Mouse (Mus musculus) kidney, embryonic 14.5 days (tissue): ENCODE data around the gene Fgd3. TPM values are rescaled to one million over a fixed set of nuclear protein-coding genes. Genes with fewer than 3 reads are reported as not detected.
A peak's percentile ranks its signal among the peaks of the same experiment; 100 is the strongest.

Experiments used
- ATAC-seq: fragments of 200-750 bp; cut with Nextera tagmentation; 2 replicates; pipeline ENCODE4 v1.8.0; 2017; ENCODE audit warnings: moderate number of reproducible peaks, mild to moderate bottlenecking, moderate TSS enrichment, moderate library complexity; ENCODE audit not compliant: low FRiP score, low TSS enrichment
- H3K27ac ChIP-seq: fragments of 300-500 bp; sonication (generic); 2 replicates; pipeline ENCODE4 v1.5.1; 2014; ENCODE audit warnings: low read depth, mild to moderate bottlenecking, low read length, moderate library complexity, mixed read lengths
- H3K27me3 ChIP-seq: fragments of 300-500 bp; sonication (generic); 2 replicates; pipeline ENCODE4 v1.6.1; 2014; ENCODE audit warnings: mild to moderate bottlenecking, low read length; ENCODE audit not compliant: control insufficient read depth, insufficient read depth
- H3K36me3 ChIP-seq: fragments of 300-500 bp; sonication (generic); 2 replicates; pipeline ENCODE4 v1.6.1; 2014; ENCODE audit warnings: low read length, mixed read lengths; ENCODE audit not compliant: control insufficient read depth, insufficient read depth
- H3K4me1 ChIP-seq: fragments of 300-500 bp; sonication (generic); 2 replicates; pipeline ENCODE4 v1.6.1; 2014; ENCODE audit warnings: low read length, mixed read lengths; ENCODE audit not compliant: control insufficient read depth, insufficient read depth
- H3K4me2 ChIP-seq: fragments of 300-500 bp; sonication (generic); replicated peaks from 2 replicates; pipeline ENCODE4 v1.6.1; 2014; ENCODE audit warnings: low read depth, mild to moderate bottlenecking, low read length
- H3K4me3 ChIP-seq: fragments of 300-500 bp; sonication (generic); 2 replicates; pipeline ENCODE4 v1.5.1; 2014; ENCODE audit warnings: mild to moderate bottlenecking, low read length
- H3K9ac ChIP-seq: fragments of 300-500 bp; sonication (generic); 2 replicates; pipeline ENCODE4 v1.6.1; 2014; ENCODE audit warnings: low read depth, mild to moderate bottlenecking, low read length, moderate library complexity
- H3K9me3 ChIP-seq: fragments of 300-500 bp; sonication (generic); 2 replicates; pipeline ENCODE4 v1.6.1; 2016; ENCODE audit warnings: low read length; ENCODE audit not compliant: control insufficient read depth
- WGBS: fragments of 180-500 bp; shearing (Covaris S2); extraction: QIAGEN DNeasy Blood & Tissue Kit; methylation state at CpG from one replicate; pipeline ENCODE4 v1.1.7; 2014; 5-methylcytosine and 5-hydroxymethylcytosine counted together
- polyA plus RNA-seq: library from polyadenylated mRNA; unstranded; fragments of >200 nt; fragmentation: Nextera tagmentation; extraction: Ambion mirVana; gene quantifications from 2 replicates; pipeline ENCODE4 v1.2.1, GENCODE M21; 2014

Fgd3 gene
- polyA plus RNA-seq, 1 experiment from 2014 or later: 0.46 TPM

GRCm38 (mm10) chr13:49248467-49248862 lies 71.6 kb downstream of the Fgd3 start, which contains the start of gene Susd3:
TSS of gene Susd3 (minus strand) at chr13:49248706.
- Histone ChIP-seq H3K4me2 (peak within 1 kb of the TSS; percentile 68), H3K9me3 (no peaks in the 10 kb centered on the region), H3K4me1 (peaks cover 12% of the 10 kb centered on the region; the same call in 1 of the 2 replicates), H3K4me3 (peak within 1 kb of the TSS; percentile 47), H3K27me3 (peaks cover 24% of the 10 kb centered on the region), H3K36me3 (no peaks in the 10 kb centered on the region), H3K27ac (no peak within 1 kb of the TSS), H3K9ac (peak within 1 kb of the TSS; percentile 38; the same call in 1 of the 2 replicates)
- 18% methylated on average over 8 of the region's 8 CpGs for WGBS
- peak; percentile 40; the same call in 1 of the 2 replicates for ATAC-seq

- Histone ChIP-seq H3K4me2 (peak overlapping the region; percentile 68), H3K9ac (peak overlapping the region; percentile 38; the same call in 1 of the 2 replicates), H3K9me3 (no peaks in the 10 kb centered on the region), H3K36me3 (no peaks in the 10 kb centered on the region), H3K27me3 (peaks cover 24% of the 10 kb centered on the region), H3K27ac (no peak overlapping the region), H3K4me3 (peak overlapping the region; percentile 47), H3K4me1 (peaks cover 12% of the 10 kb centered on the region; the same call in 1 of the 2 replicates)
- under 1% methylated on average over 58 of the region's 58 CpGs for WGBS
- peak; percentile 71 for ATAC-seq
Observed at GRCm38 (mm10) chr13:49247740-49248466, 72.2 kb downstream of the Fgd3 start.

GRCm38 (mm10) chr13:49247232-49247739 lies 72.8 kb downstream of the Fgd3 start:
- Histone ChIP-seq H3K27me3 (peaks cover 24% of the 10 kb centered on the region), H3K4me3 (peak overlapping the region; percentile 47), H3K36me3 (no peaks in the 10 kb centered on the region), H3K4me1 (peaks cover 12% of the 10 kb centered on the region; the same call in 1 of the 2 replicates), H3K9me3 (no peaks in the 10 kb centered on the region), H3K9ac (peak overlapping the region; percentile 38; the same call in 1 of the 2 replicates), H3K4me2 (peak overlapping the region; percentile 68), H3K27ac (no peak overlapping the region)
- ATAC-seq: no peak; the same call in 1 of the 2 replicates
- WGBS: 35% methylated on average over 12 of the region's 12 CpGs

- H3K4me3 ChIP-seq: no peak overlapping the region
- H3K9me3 ChIP-seq: no peaks in the 10 kb centered on the region
- H3K4me2 ChIP-seq: no peak overlapping the region
- ATAC-seq: no peak
- WGBS: 69% methylated on average over 2 of the region's 2 CpGs
- H3K27ac ChIP-seq: no peak overlapping the region
- H3K36me3 ChIP-seq: no peaks in the 10 kb centered on the region
- peaks cover 24% of the 10 kb centered on the region for H3K27me3 ChIP-seq
- H3K4me1 ChIP-seq: peaks cover 12% of the 10 kb centered on the region; the same call in 1 of the 2 replicates
- no peak overlapping the region for H3K9ac ChIP-seq
Observed at GRCm38 (mm10) chr13:49246626-49247025, 73.5 kb downstream of the Fgd3 start.

GRCm38 (mm10) chr13:49246011-49246410 lies 74.1 kb downstream of the Fgd3 start:
- Histone ChIP-seq H3K9ac (no peak overlapping the region), H3K4me3 (no peak overlapping the region), H3K27ac (no peak overlapping the region), H3K4me1 (peaks cover 12% of the 10 kb centered on the region; the same call in 1 of the 2 replicates), H3K27me3 (peaks cover 24% of the 10 kb centered on the region), H3K4me2 (no peak overlapping the region), H3K36me3 (no peaks in the 10 kb centered on the region), H3K9me3 (no peaks in the 10 kb centered on the region)
- ATAC-seq: no peak
- WGBS: 70% methylated on average over 3 of the region's 3 CpGs

- Histone ChIP-seq H3K9me3 (no peaks in the 10 kb centered on the region), H3K4me2 (no peak overlapping the region), H3K9ac (no peak overlapping the region), H3K36me3 (no peaks in the 10 kb centered on the region), H3K4me1 (peaks cover 12% of the 10 kb centered on the region; the same call in 1 of the 2 replicates), H3K4me3 (no peak overlapping the region), H3K27ac (no peak overlapping the region), H3K27me3 (peaks cover 24% of the 10 kb centered on the region)
- 50% methylated on average over 4 of the region's 4 CpGs for WGBS
- ATAC-seq: no peak
Observed at GRCm38 (mm10) chr13:49245251-49245650, 74.9 kb downstream of the Fgd3 start.

- H3K9me3 ChIP-seq: no peaks in the 10 kb centered on the region
- no peaks in the 10 kb centered on the region for H3K36me3 ChIP-seq
- WGBS: 97% methylated on average over 2 of the region's 2 CpGs
- H3K4me2 ChIP-seq: no peak overlapping the region
- H3K4me3 ChIP-seq: no peak overlapping the region
- H3K27me3 ChIP-seq: peaks cover 21% of the 10 kb centered on the region
- no peak for ATAC-seq
- H3K4me1 ChIP-seq: peaks cover 8% of the 10 kb centered on the region; the same call in 1 of the 2 replicates
- no peak overlapping the region for H3K27ac ChIP-seq
- no peak overlapping the region for H3K9ac ChIP-seq
Observed at GRCm38 (mm10) chr13:49243492-49243891, 76.6 kb downstream of the Fgd3 start.

GRCm38 (mm10) chr13:49242321-49243065 lies 77.6 kb downstream of the Fgd3 start:
- Histone ChIP-seq H3K9me3 (no peaks in the 10 kb centered on the region), H3K4me3 (no peak overlapping the region), H3K4me2 (no peak overlapping the region), H3K9ac (no peak overlapping the region), H3K36me3 (no peaks in the 10 kb centered on the region), H3K27me3 (peaks cover 11% of the 10 kb centered on the region), H3K27ac (no peak overlapping the region), H3K4me1 (peaks cover 2% of the 10 kb centered on the region; the same call in 1 of the 2 replicates)
- 60% methylated on average over 9 of the region's 9 CpGs for WGBS
- ATAC-seq: no peak
